Mouse (Mus musculus): ENCODE measurements at regions not wholly inside any gene's neighbourhood (a gene's known extent, or its start where the extent isn't known, plus 50 kb on each side); places are given as distances from the start of the nearest gene placed in this dataset.
A peak's percentile ranks its signal among the peaks of the same experiment; 100 is the strongest.

DNA sequence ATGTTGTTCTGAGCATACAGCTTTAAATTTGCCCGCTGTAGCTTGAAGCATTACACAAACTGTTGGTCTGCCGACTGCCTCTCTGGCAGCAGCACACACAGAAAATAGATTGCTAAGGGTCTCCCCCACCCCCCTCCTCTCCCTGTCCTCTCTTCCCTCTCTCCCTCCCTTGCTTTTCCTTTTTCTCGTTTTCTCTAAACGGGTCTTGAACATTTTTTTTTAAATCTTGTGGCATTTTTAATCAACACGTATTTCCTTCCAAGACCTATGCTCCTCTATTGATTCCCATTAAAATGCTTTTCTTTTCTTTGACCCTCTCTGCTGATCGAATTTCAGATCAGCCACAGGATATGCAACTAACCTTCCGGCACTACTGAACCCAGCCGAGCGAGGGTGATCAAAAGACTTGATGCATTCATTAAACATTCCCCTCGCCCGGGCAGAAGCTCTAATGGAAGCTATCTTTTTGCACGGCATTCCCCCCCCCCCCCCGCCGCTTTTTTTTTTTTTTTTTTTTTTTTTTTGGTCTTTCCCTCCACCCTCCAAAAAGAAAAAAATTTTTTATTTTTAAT lies 86.9 kb upstream of the Arid1b start:
- peak; percentile 51 to 52 for DNase-seq
- intact Hi-C loops (cut with DNase I): loop anchor here (5.0 kb wide), 1 partner anchor 280 kb away; no protein-coding TSS in a partner anchor

DNA sequence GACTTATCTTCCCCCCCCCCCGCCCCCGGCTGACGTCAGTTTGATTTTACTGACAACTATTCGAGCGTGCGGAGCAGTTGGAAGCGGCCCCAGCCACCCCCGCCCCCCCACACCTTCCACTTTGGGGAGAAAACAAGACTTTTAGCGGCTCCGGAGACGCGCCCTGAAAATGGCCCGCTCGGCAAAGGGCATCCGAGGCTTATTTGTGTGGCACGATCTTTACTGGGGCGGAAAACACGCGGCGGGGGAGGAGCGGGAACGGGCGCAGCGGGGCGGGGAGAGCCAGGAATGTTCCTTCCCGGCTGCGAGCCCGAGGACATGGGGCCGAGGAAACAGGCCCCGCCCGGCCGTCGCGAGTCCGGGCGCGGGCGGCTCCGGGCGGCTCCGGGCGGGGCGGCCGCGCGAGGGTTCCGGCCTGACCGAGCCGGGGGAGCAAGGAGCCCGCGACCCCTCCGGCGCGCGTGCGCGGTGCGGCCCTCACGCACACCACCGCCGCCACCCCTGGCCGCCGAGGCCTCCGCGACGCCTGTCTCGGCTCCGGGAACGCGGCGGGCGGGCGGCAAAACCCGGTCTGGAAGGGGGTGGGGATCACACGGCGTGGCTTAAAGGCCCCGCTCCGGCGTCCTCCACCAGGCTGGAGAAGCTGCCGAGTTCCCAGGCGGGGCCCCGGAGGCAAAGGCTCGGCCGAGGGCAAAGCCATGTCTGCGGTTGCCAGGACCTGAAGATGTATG lies 86.1 kb upstream of the Arid1b start:
- intact Hi-C loops (cut with DNase I): loop anchor here (1.0 to 5.0 kb wide), 3 partner anchors 86 to 279 kb away; partner anchors contain the start of gene Arid1b
- peak; percentile 92 to 95 for DNase-seq

DNA sequence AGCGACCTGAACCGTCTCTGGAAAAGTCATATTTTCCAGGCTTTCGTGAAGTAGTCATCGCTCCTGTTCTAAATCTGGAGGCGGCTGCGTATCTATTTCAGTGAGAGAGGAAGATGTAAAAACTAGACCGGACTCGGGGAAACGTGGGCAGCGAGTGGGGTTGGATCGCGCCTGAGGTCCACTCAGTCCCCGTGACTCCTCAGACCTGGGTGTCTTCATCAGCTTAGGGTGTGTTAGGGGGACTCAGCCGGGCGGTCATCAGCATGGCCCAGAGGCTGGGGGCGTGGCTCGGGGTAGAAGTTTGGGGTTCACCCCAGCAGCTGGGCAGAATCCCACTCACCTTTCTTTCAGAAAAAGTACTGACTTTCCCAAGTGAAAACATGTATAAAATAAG lies 85.6 kb upstream of the Arid1b start:
- intact Hi-C loops (cut with DNase I): loop anchor here (1.0 to 5.0 kb wide), 3 partner anchors 86 to 279 kb away; partner anchors contain the start of gene Arid1b

DNA sequence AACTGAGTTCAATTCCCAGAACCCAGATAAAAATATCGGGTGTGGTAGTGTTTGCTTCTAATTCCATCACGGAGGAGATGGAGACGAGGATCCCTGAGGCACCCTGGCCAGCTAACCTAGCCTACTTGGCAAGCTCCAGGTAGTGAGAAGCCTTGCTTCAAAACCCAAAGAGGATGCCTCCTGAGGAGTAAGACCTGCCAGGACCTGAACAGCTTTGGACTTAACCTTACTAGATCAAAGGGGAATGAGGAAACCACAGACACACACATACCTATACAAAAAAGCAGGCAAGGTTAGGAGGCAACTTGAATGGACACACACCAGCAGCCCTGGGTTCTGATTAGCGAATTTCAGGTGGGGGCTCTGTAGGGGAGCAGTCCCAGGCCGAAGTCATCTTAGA lies 84.0 kb upstream of the Arid1b start:
- intact Hi-C loops (cut with DNase I): no loop called here
- no peak for DNase-seq

More for the DNA sequence above, 85.6 kb upstream of the Arid1b start:
- no peak for DNase-seq

DNA sequence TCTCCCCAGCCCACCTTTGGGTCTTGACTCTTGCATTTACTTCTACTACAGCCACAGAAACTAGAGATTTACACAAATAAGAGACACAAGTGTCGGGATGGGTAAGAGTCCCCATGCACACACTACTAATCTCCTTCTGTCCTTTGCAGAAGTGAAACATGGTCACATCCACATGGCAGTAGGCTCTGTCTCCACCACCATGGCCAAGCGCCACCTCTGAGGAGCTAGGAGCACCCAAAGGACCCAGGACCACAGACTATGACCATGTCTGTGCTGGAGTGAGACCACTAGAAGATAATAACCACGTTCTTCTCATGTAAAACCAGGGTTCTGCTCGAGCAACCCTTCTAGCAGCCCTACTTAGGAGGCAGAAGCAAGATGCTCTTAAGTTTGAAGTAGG lies 81.1 kb upstream of the Arid1b start:
- intact Hi-C loops (cut with DNase I): no loop called here

DNA sequence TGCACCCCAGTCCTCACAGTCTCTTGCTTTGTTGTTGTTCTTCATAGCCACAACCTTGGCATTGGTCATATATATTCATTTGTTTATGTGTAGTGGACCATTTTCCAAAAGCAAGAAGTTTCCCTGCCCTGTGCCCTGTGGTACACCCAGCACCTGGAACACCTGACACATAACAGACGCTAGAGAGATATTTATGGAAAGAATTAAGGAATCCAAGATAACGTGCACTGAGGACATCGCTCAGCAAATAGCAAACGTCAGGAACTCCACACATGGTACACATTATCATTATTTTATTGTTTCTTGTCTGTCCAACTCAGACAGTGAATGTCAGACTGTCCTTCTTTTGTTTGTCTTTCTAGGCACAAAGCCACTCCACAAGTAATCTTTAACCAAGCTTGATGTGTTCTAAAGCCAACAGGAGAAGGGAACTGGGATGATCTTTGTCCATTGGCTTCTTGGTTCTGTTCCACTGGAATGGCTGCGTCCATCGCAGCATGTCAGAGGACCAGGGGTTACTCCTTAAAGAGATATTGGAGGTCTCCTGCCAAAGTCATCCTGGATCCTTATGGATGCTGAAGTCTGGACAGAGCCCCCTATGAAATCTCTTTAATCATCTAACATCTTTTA lies 74.2 kb upstream of the Arid1b start:
- no peak for DNase-seq
- intact Hi-C loops (cut with DNase I): no loop called here

More for the DNA sequence above, 81.1 kb upstream of the Arid1b start:
- DNase-seq: no peak

DNA sequence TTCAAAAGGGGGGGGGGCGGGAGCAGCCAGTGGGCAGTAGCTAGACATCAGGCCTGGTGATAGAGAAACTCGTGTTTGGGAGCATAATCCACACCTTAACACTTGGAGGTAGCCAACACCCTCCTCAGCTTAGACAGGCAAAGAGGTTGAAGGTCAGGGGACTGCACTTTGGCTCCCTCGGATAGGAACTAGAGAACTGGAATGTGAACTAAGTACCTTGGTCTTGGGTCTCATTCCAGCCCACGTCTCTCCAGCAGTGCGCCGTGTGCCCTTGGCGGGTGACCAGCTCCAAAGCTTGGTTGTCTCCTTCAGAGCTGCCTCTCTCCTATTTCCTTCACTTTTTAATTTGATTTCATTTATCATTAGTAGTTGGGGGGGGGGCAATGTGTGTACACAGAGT lies 73.0 kb upstream of the Arid1b start:
- intact Hi-C loops (cut with DNase I): no loop called here
- no peak for DNase-seq

DNA sequence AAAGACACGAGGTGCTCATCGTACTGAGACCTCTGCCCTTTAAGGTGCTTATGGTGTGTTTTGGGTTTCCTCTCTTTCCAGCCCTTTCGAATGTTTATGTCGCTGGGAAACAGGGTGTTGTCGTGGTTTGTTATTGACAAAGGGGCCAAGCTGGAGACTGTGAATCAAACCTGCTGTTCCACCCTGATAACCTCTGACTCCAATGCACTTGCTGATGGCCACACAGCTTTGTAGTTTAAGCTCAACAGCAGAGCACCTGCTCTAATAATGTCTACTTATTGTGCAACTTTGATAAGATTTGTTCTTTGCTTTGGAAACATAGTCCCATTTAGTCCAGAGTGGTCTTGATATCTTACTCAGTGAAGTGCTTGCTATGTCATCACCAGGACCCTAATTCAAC lies 65.5 kb upstream of the Arid1b start:
- no peak for DNase-seq
- intact Hi-C loops (cut with DNase I): no loop called here

DNA sequence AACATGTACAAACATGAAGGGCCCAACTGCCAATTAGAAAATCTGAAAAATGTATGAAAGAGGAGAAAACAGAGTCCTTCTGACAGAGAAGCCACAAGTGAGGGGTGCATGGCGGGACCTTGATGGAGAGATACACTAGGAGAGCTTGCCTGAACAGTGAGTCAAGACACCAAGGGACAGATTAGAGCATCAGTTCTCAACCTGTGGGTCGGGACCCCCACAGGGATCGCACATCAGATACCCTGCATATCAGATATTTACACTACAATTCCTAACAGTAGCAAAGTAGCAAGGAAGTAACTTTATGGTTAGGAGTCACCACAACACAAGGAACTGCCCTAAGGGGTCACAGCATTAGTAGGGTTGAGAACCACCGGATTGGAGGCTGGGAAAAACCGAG lies 58.9 kb upstream of the Arid1b start:
- intact Hi-C loops (cut with DNase I): no loop called here
- no peak for DNase-seq

DNA sequence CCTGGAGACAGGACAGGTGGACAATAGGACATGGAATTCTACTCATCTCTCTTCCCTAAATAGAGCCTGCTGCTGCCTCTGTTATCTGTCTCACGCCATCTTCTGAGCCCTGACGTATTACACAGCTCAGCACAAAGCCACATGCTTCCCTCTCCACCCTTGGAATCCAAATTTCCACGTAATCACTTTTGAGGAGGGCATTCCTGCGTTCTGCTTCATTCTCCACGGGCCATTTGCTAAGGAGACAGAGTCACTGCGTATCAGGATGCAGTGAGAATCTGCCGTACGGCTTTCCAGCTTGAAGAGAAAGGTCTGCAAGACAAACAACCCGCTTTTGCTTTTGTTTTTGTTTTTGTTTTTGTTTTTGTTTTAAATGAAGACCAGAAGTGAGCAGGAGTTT lies 53.5 kb upstream of the Arid1b start:
- intact Hi-C loops (cut with DNase I): no loop called here
- no peak for DNase-seq

DNA sequence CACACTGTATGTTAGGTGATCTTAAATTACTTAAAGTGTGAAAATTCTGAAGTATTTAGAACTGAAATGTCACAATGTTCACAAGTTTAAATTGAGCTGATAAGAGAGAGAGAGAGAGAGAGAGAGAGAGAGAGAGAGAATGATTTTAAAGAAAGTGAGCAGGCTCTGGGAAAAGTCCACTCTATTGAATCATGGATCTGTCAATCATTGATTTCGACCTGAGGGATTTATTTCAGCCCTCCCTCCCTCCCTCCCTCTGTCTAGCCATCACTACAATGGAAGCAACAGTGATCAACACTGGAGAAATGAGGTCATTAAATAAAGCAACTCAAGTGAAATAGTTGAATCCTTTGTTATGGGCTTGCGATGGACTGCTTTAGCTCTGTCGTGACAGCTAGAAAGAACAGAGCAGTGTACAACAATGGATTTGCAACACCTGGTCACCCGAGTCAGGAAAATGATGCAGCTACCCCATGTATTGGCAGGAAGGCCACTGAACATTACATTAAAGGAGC lies 52.8 kb upstream of the Arid1b start:
- intact Hi-C loops (cut with DNase I): no loop called here
- no peak for DNase-seq

DNA sequence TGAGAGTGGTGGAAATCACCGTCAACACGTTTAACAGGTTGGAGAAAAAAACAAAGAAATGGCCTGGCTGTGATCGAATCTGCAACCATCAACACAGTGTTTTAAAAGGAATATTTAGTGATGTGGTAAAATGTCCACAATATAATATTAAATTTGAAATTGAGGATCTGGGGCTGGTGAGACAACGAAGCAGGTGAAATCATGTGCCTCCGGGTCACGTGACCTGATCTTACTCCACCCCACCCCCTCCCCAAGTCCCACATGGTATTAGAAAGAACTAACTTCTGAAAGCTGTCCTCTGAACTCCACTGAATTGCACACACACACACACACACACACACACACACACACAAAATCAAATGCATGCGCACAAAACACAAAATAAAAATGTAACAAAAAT lies 51.3 kb upstream of the Arid1b start:
- DNase-seq: no peak
- intact Hi-C loops (cut with DNase I): no loop called here
